Mouse (Mus musculus): ENCODE data around the gene AL732309.1. TPM values are rescaled to one million over a fixed set of nuclear protein-coding genes. Genes with fewer than 3 reads are reported as not detected.
A peak's percentile ranks its signal among the peaks of the same experiment; 100 is the strongest.

Gene AL732309.1
- polyA plus RNA-seq, 1 experiment from 2014 or later: 5.0 TPM

- Histone ChIP-seq H3K4me3 (ENCODE audit: low read depth, low read length) (no peak within 1 kb of the TSS), H3K4me2 (ENCODE audit: low read length) (peak within 1 kb of the TSS; percentile 15; the same call in 1 of the 2 replicates), H3K27ac (ENCODE audit: low read depth) (no peak within 1 kb of the TSS), H3K9ac (ENCODE audit: low read length) (no peak within 1 kb of the TSS), H3K27me3 (replicated peaks; ENCODE audit: control insufficient read depth, insufficient read depth, low read length) (peaks cover 59% of the 10 kb centered on the region), H3K36me3 (ENCODE audit: control insufficient read depth, insufficient read depth, low read length) (peaks cover 15% of the 10 kb centered on the region), H3K9me3 (ENCODE audit: control insufficient read depth, low read length) (no peaks in the 10 kb centered on the region), H3K4me1 (replicated peaks; ENCODE audit: control insufficient read depth, insufficient read depth, low read length) (peaks cover 9% of the 10 kb centered on the region; the same call in 1 of the 2 replicates)
- no peak for ATAC-seq (replicated peaks; ENCODE audit: low FRiP score, low TSS enrichment, low read depth)
- 12% methylated on average over 11 of the region's 11 CpGs for WGBS
- DNase-seq (ENCODE audit: low spot score): no peak
Measured at GRCm38 (mm10) chr2:25289651-25290050, 43.0 kb upstream of the AL732309.1 start, which contains the start of gene Lrrc26. Gene Lrrc26 (plus strand): TSS chr2:25289915.

- no peak overlapping the region for H3K27ac ChIP-seq (ENCODE audit: low read depth)
- H3K27me3 ChIP-seq (replicated peaks; ENCODE audit: control insufficient read depth, insufficient read depth, low read length): peaks cover 55% of the 10 kb centered on the region
- peaks cover 9% of the 10 kb centered on the region; the same call in 1 of the 2 replicates for H3K4me1 ChIP-seq (replicated peaks; ENCODE audit: control insufficient read depth, insufficient read depth, low read length)
- no peak overlapping the region for H3K9ac ChIP-seq (ENCODE audit: low read length)
- H3K4me2 ChIP-seq (ENCODE audit: low read length): no peak overlapping the region
- H3K4me3 ChIP-seq (ENCODE audit: low read depth, low read length): no peak overlapping the region
- ATAC-seq (replicated peaks; ENCODE audit: low FRiP score, low TSS enrichment, low read depth): no peak
- DNase-seq (ENCODE audit: low spot score): no peak
- H3K36me3 ChIP-seq (ENCODE audit: control insufficient read depth, insufficient read depth, low read length): peaks cover 23% of the 10 kb centered on the region
- 77% methylated on average over 7 of the region's 7 CpGs for WGBS
- no peaks in the 10 kb centered on the region for H3K9me3 ChIP-seq (ENCODE audit: control insufficient read depth, low read length)
Measured at GRCm38 (mm10) chr2:25288734-25289345, 42.2 kb upstream of the AL732309.1 start.

- 79% methylated on average over 6 of the region's 6 CpGs for WGBS
- ATAC-seq (replicated peaks; ENCODE audit: low FRiP score, low TSS enrichment, low read depth): no peak
- H3K27me3 ChIP-seq (replicated peaks; ENCODE audit: control insufficient read depth, insufficient read depth, low read length): peaks cover 51% of the 10 kb centered on the region
Measured at GRCm38 (mm10) chr2:25287927-25288649, 41.4 kb upstream of the AL732309.1 start, which contains the start of gene Tmem210. Gene Tmem210 (plus strand): TSS chr2:25288145.

GRCm38 (mm10) chr2:25286837-25287636, 40.4 kb upstream of the AL732309.1 start:
- ATAC-seq (replicated peaks; ENCODE audit: low FRiP score, low TSS enrichment, low read depth) (0 out of 2 replicates have a peak, but pooled peaks have one; percentile 37), DNase-seq (ENCODE audit: low spot score) (no peak)
- peaks cover 2% of the 10 kb centered on the region; the same call in 1 of the 2 replicates for H3K4me1 ChIP-seq (replicated peaks; ENCODE audit: control insufficient read depth, insufficient read depth, low read length)
- no peaks in the 10 kb centered on the region for H3K9me3 ChIP-seq (ENCODE audit: control insufficient read depth, low read length)
- H3K4me3 ChIP-seq (ENCODE audit: low read depth, low read length): no peak overlapping the region
- H3K4me2 ChIP-seq (ENCODE audit: low read length): no peak overlapping the region
- peak overlapping the region; percentile 2; the same call in 1 of the 2 replicates for H3K27ac ChIP-seq (ENCODE audit: low read depth)
- H3K9ac ChIP-seq (ENCODE audit: low read length): no peak overlapping the region
- 54% methylated on average over 7 of the region's 7 CpGs for WGBS
- peaks cover 43% of the 10 kb centered on the region for H3K27me3 ChIP-seq (replicated peaks; ENCODE audit: control insufficient read depth, insufficient read depth, low read length)
- H3K36me3 ChIP-seq (ENCODE audit: control insufficient read depth, insufficient read depth, low read length): peaks cover 41% of the 10 kb centered on the region

More at GRCm38 (mm10) chr2:25287927-25288649, 41.4 kb upstream of the AL732309.1 start, which contains the start of gene Tmem210:
- Histone ChIP-seq H3K36me3 (ENCODE audit: control insufficient read depth, insufficient read depth, low read length) (peaks cover 31% of the 10 kb centered on the region), H3K9me3 (ENCODE audit: control insufficient read depth, low read length) (no peaks in the 10 kb centered on the region), H3K27ac (ENCODE audit: low read depth) (no peak within 1 kb of the TSS), H3K9ac (ENCODE audit: low read length) (no peak within 1 kb of the TSS), H3K4me2 (ENCODE audit: low read length) (no peak within 1 kb of the TSS), H3K4me3 (ENCODE audit: low read depth, low read length) (no peak within 1 kb of the TSS), H3K4me1 (replicated peaks; ENCODE audit: control insufficient read depth, insufficient read depth, low read length) (peaks cover 9% of the 10 kb centered on the region; the same call in 1 of the 2 replicates)
- no peak for DNase-seq (ENCODE audit: low spot score)

- no peak overlapping the region for H3K4me2 ChIP-seq (ENCODE audit: low read length)
- H3K4me1 ChIP-seq (replicated peaks; ENCODE audit: control insufficient read depth, insufficient read depth, low read length): no peaks in the 10 kb centered on the region
- 79% methylated on average over 1 of the region's 1 CpGs for WGBS
- H3K27me3 ChIP-seq (replicated peaks; ENCODE audit: control insufficient read depth, insufficient read depth, low read length): peaks cover 36% of the 10 kb centered on the region
- H3K9me3 ChIP-seq (ENCODE audit: control insufficient read depth, low read length): no peaks in the 10 kb centered on the region
- no peak overlapping the region for H3K4me3 ChIP-seq (ENCODE audit: low read depth, low read length)
- no peak for DNase-seq (ENCODE audit: low spot score)
- no peak for ATAC-seq (replicated peaks; ENCODE audit: low FRiP score, low TSS enrichment, low read depth)
- H3K36me3 ChIP-seq (ENCODE audit: control insufficient read depth, insufficient read depth, low read length): peaks cover 45% of the 10 kb centered on the region
- no peak overlapping the region for H3K9ac ChIP-seq (ENCODE audit: low read length)
- H3K27ac ChIP-seq (ENCODE audit: low read depth): peak overlapping the region; percentile 2; the same call in 1 of the 2 replicates
Measured at GRCm38 (mm10) chr2:25286314-25286713, 39.7 kb upstream of the AL732309.1 start.

GRCm38 (mm10) chr2:25285551-25285950, 38.9 kb upstream of the AL732309.1 start:
- DNase-seq (ENCODE audit: low spot score) (no peak), ATAC-seq (replicated peaks; ENCODE audit: low FRiP score, low TSS enrichment, low read depth) (no peak)
- 87% methylated on average over 2 of the region's 2 CpGs for WGBS

GRCm38 (mm10) chr2:25278928-25279882, 32.5 kb upstream of the AL732309.1 start:
- no peak overlapping the region for H3K4me3 ChIP-seq (ENCODE audit: low read depth, low read length)
- DNase-seq (ENCODE audit: low spot score): peak; percentile 93
- no peaks in the 10 kb centered on the region for H3K9me3 ChIP-seq (ENCODE audit: control insufficient read depth, low read length)
- H3K9ac ChIP-seq (ENCODE audit: low read length): no peak overlapping the region
- no peaks in the 10 kb centered on the region for H3K27me3 ChIP-seq (replicated peaks; ENCODE audit: control insufficient read depth, insufficient read depth, low read length)
- 65% methylated on average over 13 of the region's 13 CpGs for WGBS
- H3K4me2 ChIP-seq (ENCODE audit: low read length): no peak overlapping the region
- H3K36me3 ChIP-seq (ENCODE audit: control insufficient read depth, insufficient read depth, low read length): peaks cover 95% of the 10 kb centered on the region
- H3K4me1 ChIP-seq (replicated peaks; ENCODE audit: control insufficient read depth, insufficient read depth, low read length): no peaks in the 10 kb centered on the region
- ATAC-seq (replicated peaks; ENCODE audit: low FRiP score, low TSS enrichment, low read depth): no peak
- no peak overlapping the region for H3K27ac ChIP-seq (ENCODE audit: low read depth)

More at GRCm38 (mm10) chr2:25285551-25285950, 38.9 kb upstream of the AL732309.1 start:
- no peak overlapping the region for H3K4me2 ChIP-seq (ENCODE audit: low read length)
- H3K9ac ChIP-seq (ENCODE audit: low read length): no peak overlapping the region
- no peaks in the 10 kb centered on the region for H3K4me1 ChIP-seq (replicated peaks; ENCODE audit: control insufficient read depth, insufficient read depth, low read length)
- H3K27ac ChIP-seq (ENCODE audit: low read depth): no peak overlapping the region
- no peaks in the 10 kb centered on the region for H3K9me3 ChIP-seq (ENCODE audit: control insufficient read depth, low read length)
- no peak overlapping the region for H3K4me3 ChIP-seq (ENCODE audit: low read depth, low read length)
- H3K27me3 ChIP-seq (replicated peaks; ENCODE audit: control insufficient read depth, insufficient read depth, low read length): peaks cover 28% of the 10 kb centered on the region
- H3K36me3 ChIP-seq (ENCODE audit: control insufficient read depth, insufficient read depth, low read length): peaks cover 52% of the 10 kb centered on the region
